Mouse (Mus musculus) cerebellum, adult (tissue): ENCODE results near the gene Vgll4.

Source experiments
- ATAC-seq: cut with Nextera tagmentation; 2 replicates; pipeline ENCODE4 v1.9.2; 2017; ENCODE audit warnings: mild to moderate bottlenecking, moderate library complexity, mixed read lengths; ENCODE audit not compliant: insufficient number of reproducible peaks, low FRiP score, low TSS enrichment

The Vgll4 gene

DNA sequence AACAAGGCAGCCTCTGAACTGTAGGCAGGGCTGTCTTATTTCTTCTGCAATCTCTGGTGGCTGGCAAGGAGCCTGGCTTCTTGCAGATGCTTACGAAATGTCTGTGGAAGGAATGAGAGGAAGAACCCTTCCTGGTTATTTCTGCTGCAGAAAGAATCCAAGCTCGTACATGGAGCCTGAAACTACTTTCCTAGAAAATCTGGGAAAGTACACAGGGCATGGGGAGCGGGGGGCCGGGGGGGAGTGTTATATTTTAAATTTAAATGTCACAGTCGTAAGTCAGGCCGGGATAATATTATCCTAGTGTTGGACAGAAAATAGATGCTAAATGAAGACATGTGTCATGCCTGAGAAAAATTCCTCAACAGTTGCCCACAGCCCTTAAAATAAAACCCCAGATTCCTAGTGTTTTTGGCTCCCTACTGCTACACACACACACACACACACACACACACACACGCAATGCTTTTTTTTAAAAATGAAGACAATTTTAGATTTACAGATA, 7.2 kb upstream of the Vgll4 start:
- no peak for ATAC-seq

DNA sequence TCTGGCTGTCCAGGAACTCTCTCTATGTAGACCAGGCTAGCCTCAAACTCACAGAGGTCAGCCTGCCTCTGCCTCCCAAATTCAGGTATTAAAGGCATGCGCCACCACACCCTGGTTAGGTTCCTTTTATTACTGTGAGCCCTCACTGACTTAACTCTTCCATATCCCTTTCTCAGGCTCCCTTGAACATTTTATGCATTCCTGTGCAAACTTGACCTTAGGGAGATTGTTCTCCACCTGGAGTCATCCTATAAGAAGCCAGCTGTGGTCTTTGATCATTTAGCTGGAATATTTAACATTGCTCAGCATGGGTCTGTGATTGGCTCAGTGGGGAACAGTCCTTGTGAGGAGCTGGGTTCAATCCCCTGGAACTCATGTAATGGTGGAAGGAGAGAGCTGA, 4.5 kb upstream of the Vgll4 start:
- ATAC-seq = no peak

DNA sequence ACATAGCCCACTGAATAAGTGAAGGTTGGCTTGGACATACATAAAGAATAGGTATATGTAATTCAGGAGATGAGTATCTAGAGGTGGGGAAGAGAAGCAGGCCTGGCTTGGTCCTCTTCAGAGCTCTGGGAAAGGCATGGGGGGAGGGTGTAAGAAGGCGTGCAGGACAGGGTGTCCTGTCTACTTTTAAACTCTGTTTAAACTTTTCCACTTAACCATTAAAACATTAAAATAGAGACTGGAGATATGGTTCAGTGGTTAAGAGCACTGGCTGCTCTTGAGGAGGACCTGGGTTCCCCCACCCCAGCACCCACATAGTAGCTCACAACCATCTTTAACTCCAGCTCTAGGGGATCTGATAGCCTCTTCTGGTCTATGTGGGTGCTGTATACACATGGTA, 3.2 kb upstream of the Vgll4 start:
- no peak for ATAC-seq

DNA sequence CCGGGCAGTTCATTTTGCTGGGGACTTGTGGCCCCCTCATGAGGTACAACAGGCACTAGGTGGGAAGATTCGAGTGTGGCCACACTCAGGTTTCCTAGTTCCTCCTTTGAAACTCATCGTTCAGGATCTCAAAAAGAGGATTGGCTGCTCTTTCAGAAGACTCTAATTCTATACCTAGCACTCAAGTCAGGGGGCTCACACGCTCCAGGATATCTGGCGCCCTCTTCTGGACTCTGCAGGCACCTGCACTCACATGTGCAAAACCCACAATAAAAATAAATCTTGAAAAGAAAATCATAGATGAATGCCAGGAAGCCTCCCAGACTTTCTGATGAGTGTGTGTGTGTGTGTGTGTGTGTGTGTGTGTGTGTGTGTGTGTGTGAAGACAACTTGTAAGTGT, 1.1 kb upstream of the Vgll4 start:
- ATAC-seq = no peak

DNA sequence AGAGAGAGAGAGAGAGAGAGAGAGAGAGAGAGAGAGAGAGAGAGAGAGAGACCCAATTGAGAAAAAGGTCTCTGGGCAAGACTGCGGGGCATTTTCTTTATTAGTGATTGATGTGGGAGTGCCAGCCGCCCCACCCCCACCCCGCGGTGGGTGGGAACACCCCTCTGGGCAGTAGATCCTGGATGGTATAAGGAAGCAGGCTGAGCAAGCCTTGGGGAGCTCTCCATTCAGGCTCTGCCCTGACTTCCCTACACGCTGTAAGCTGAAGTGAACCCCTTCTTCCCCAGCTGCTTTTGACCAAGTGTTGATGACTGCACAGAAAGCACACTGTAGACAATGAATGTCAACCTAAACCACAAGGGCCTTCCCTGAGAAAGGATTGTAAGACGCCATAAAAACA, 592 bp upstream of the Vgll4 start:
- no peak for ATAC-seq

DNA sequence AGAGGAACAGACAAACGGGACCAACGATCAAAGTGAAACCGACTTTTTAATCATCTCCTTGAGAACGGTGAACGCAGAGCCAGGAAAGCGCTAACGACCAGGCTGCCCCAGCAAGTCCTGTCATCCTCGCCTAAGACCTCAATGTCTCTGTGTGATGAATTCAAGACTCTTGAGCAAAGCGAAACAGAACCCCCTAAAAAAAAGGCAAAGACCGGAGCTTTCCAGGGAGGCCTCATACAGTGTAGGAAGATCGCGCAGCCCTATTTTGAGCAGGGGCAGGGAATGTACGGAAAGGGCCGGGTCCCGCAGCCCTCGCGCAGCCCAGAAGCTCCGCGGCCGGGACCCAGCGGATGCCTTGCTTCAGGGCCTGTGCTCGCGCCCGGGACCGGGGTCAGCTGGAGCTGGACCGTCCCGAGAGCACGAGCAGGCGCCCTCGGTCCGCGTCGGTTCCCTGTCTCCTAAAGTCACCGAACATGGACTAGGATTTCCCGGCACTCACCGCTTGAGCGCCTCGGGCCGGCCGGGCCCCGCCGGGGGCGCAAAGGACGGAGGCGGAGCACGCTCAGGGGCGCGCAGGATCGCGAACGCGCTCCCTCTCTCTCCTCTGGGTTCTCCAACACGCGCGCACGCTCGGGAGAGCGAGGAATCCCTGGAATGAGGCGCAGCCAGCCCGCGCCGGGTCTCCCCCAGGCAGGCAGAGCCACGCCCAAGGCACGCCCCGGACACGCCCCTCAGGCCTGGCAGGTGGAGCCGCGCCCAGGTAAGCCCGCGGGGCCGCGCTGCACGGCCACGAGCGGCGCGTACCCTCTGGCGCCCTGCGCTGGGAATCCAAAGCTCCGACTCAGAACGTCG, 1.2 kb downstream of the Vgll4 start:
- ATAC-seq = peak; percentile 90

DNA sequence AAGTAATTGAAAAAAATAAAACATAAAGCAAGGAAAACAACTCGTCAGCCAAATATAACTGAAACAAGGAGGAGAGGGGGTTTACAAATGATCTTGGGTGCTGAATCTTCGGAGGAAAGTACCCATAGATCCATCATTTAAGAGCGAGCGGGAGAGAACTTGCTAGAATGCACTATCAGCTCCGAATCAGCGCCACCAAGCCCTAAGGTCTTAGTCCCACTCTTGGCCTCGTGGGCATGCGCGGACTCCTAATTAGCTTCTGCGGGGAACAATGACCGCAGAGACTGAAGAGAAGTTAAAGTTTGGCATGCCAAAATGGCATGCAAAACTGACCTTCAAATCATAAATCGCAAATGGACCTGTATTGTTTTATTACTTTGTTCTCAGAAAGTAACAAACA, 2.2 kb downstream of the Vgll4 start:
- no peak for ATAC-seq

DNA sequence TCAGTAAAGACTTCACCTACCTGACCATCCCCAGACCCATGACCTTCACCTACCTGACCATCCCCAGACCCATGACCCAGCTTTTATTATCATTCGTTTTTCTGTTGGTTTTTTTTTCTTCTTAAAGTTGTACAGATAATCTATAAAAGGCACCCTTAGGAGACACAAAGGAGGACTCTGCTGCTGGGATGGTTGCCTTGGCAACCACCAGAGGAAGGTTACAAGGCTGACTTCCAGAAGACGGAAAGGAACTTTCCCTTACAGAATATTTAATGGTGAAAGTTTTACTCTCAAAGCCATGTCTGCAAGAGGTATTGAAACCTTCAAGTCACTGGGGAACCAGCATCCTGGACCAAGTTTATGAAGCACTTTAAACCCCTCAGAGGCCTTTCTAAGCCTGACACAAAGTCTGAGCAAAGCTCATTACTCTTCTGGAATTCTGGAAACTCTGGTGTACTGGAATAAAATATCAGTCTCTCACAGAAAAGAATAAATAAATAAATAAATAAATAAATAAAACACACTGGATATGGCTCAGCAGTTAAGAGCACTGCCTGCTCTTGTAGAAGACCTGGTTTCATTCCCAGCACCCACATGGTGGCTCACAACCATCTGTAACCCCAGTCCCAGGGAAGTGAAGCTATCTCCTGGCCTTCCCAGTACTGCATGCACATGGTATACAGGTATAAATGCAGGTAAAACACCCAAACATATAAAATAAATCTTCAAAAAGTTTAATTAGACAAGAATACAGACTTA, 3.2 kb downstream of the Vgll4 start:
- ATAC-seq = no peak

DNA sequence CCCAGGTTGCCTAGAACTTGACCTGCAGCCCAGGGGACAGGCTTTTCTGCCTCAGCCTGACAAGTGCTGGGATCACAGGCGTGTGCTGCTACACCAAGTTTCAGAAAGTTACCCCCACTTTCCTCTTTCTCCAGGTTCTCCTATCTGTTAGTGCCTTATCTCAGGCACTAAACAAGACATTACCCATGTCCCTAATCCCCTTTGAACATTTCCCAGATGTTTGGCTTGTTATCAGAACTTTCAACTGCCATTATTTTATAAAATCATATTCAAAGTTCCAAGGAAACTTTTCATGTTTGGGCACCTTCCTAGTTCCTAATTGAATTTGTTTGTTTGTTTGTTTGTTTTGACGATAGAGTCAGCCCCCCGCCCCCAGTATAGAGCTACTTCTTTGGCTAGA, 4.0 kb downstream of the Vgll4 start:
- no peak for ATAC-seq

DNA sequence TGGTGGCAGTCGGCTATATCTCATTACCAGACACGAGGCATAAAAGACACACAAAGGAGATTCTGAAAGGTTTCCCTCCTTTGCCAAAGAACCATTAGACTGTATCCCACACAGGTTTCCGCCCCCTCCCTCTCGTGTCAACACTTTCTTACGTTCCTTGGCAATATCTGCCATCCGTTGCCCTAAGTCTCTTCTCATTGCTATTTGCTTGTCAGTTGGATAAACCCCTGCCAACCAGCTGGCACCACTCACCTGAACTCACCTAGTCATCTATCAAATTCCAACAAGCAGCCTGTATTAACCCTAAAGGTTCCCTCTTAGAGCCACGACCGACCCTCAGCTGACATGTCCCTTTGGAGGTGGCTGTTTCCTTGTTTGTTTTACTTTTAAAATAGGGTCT, 4.4 kb downstream of the Vgll4 start:
- no peak for ATAC-seq

DNA sequence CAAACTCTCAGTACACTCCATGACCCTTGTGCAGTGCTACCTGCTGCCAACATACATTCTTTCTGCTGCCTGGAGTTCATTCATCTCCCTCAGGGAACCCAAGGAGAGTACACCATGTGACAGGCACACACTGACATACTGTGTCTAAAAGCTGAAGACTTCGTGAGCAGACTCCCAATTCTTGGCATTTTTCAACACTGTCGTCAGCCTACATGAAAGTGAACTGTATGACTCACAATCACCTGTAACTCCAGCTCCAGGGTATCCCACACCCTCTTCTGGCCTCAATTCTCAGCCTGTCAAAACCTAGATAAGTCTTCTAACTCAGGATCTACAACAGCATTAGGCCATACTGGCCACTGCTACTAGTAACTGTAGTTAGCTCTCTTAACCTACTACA, 5.6 kb downstream of the Vgll4 start:
- ATAC-seq = no peak

DNA sequence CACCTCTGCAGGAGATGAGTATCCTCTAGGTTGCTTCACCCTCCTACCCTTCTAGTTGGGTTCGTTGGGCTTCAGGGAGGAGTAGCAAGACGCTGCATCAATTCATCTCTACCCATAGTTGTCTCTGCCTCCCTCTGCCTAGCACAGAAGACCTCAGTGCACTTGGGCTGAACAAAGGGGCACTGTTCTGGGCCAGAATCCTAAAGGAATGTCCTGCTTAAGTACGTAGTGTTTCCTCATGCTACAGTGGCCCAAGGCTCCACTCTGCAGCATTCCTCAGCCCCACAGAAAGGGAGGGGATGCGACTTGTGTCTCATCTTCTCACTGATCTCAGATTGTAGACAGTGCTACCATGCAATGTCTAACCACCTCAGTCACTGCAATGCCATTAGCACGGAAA, 6.2 kb downstream of the Vgll4 start:
- ATAC-seq = no peak

DNA sequence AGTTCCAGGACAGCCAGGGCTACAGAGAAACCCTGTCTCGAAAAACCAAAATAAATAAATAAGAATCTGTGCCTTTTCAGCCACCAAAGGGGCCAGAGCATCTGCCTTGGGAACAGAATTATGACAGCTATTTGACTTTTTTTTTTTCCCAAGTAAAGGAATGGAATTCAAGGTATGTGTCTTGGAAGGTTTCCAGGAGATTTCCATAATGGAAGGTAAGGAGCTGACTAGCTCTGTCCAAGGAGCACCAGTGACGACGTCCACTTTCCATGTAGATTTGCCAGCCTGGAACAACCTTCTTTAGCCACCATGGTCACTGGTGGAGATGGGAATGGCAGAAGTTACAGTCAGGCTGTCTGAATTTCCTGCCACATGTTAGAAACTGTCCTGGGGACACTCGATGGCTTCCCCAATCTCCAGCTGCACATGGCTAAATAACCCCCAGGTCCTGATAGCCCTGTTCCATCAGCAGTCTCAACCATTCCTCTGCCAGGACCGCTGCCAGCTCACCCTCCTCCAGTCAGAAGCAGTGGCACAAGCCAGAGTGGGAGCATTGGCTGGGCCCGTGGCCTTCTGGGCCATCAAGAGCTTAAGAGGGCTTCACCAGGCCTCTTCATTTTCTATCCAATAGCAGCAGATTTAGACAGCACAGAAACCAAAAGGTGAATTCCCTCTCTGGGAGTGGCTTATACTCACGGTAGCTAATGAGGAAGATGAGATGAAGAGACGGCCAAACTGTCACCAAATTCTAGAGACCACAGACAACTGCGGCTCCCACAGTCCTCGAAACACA, 8.3 kb downstream of the Vgll4 start:
- no peak for ATAC-seq

DNA sequence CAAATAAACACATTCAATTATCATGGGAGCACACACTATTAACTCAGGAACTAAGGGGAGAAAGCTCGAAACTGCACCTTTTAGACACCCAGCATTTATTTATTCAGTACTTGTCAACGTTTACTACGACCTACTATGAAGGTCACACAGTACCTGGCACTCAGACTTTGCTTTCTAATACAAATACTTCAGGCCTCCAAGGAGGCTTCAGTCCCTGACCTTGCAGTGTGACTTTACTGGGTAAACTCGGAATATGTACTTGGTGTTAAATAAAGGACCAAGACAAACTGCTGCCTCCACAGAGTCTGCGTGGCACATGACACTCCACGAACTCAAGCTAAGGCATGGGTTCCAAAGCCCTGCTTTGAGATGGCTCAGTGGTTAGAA, 10.8 kb downstream of the Vgll4 start:
- no peak for ATAC-seq

DNA sequence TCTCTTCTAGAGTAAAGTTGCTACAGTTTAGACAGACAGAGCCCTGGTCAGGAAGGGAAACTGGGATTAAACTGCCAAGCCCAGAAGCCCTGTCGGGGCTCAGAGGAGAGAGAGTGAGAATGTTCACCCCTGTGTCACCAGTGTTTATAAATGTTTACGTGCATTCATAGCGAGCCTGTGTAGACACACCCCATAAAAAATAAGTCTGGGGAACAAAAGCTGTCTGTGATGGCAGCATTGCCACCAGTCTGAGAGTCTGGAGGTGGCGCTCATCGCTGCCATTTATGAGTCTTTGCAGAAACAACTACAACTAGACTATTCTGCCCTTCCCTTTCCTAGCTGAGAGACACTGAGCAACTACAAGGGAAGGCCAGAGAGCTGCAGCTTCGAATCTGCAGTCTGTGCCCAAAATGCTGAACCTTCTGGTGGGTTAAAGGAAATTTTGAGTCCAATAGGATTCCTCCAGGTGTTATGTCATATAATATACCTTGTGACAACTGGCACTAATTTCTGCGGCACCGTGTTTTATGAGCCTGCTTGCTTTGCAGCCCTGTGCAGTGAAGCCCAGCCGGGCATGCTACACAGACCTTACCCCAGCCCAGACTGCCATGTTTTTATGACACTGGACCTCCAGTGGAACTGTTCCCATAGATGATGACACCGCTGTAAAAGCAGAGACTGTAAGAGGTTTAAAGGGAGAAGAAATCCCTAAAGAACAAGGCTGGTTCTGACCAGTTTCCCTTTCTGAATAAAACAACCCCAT, 11.4 kb downstream of the Vgll4 start:
- no peak for ATAC-seq

DNA sequence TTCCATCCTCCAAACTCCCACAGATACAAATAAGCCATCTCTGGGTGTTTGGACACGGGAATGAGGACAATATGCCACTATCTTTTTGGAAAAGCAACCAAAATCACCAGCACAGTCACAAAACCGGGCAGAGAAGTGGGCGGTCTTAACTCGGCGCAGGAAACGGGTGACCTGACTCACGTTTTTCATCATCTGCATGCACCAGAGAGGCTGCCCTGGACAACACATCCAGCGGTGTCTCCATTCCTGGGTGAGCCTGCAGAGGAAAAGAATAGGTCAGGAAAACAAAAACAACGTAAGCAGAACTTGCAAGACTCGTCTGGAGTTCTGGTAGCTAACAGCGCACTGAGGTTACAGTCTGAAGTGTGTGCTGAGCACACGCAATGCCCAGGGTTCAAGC, 12.0 kb downstream of the Vgll4 start:
- ATAC-seq = no peak

DNA sequence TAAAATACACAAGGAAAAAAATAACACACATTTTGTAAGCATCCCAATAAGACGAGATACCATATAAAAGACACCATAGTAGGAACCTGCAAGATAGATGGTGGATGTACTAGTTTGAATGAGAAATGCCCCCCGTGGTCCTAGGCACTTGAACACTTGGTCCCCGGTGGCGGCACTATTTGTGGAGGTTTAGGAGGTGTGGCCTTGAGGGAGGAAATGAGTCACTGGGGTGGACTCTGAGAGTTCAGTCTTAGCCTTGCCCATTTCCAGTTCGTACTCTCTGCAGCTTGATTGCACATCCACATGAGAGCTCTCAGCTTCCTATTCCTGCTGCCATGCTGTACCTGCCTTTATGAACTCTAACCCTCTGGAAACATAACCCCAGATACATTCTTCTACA, 15.3 kb downstream of the Vgll4 start:
- no peak for ATAC-seq

DNA sequence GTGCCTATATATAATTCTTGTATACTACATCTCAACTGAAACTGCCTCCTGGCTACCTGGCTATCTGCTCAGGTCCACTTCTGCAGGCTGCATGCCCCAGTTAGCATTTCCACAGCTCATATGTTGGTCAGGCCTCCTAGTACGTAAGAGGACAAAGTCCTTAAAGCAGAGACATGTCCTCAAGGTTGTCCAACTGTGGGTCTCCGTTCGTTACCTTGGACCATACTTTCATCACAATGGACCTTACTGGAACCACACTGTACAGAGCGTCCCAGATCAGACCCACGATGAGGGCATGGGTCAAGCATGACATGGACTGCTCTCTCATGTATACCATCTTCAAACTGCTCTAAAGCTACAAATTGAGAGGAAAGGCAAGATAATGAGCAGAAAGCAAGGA, 16.2 kb downstream of the Vgll4 start:
- ATAC-seq = no peak

DNA sequence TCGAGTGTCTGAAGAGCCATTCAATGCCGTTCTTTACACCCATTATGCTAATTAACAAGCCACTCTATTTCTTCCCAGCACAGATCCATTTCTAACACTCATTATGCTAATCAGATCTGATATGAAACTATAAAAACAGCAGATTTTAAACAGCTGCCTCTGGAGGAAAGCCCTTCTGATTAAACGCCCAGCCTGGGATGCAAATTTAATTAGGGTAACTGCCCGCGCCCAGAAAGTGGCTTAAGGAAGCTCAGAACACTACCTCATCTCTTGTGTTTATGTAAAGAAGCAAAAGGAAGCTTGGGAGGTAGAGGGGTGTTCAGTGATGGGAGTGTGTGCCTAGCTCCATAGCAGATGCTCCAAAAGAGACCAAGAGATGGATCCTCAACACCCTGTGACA, 17.4 kb downstream of the Vgll4 start:
- no peak for ATAC-seq
